In the genomic region with DNA sequence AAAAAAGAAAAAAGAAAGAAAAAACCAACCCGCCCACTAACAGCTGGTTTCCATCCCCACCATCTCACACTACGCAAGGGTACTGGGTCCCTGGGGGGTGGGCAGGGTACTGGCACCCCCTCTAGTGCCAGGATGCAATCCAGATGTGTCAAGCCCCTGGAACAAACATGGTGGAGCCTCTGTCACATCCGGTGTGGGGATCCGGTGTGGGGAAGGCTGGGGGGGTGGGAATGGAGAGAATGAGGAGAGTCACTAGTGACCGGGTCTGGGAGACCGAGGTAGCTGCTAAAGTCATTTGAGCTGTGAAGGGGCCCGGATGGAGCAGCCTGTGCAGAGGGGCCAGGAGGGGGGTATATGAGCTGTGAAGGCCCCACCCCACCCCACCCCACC, we compare ENCODE assay signal across 7 mouse cellular contexts. TPM values are rescaled to one million over a fixed set of nuclear protein-coding genes. Genes with fewer than 3 reads are reported as not detected.
DNase-seq lines count a peak whose midpoint lies in the region; ATAC-seq and TF ChIP-seq lines count a peak whose summit lies in the region.

No protein-coding gene starts in this region.

- H3K36me3 ChIP-seq in ES-E14 (ENCODE audit: control insufficient read depth, insufficient read depth, low read length, poor library complexity, severe bottlenecking): peaks cover 29% of the 10 kb centered on the region
- peaks cover 25% of the 10 kb centered on the region for H3K36me3 ChIP-seq in heart, embryonic 15.5 days
- peaks cover 25% of the 10 kb centered on the region for H3K36me3 ChIP-seq in lung, embryonic 16.5 days (ENCODE audit: control insufficient read depth, insufficient read depth, low read length)

- WGBS in heart, embryonic 15.5 days: 70% methylated on average over 7 of the region's 7 CpGs
- WGBS in lung, embryonic 16.5 days: 40% methylated on average over 7 of the region's 7 CpGs

- H3K4me2 ChIP-seq in heart, embryonic 15.5 days: peak overlapping the region; percentile 92; the same call in 1 of the 2 replicates
- peak overlapping the region; percentile 83 for H3K4me2 ChIP-seq in lung, embryonic 16.5 days (ENCODE audit: low read depth, low read length)

- H3K27me3 ChIP-seq in heart, embryonic 15.5 days: no peaks in the 10 kb centered on the region
- no peaks in the 10 kb centered on the region for H3K27me3 ChIP-seq in lung, embryonic 16.5 days (ENCODE audit: control insufficient read depth, insufficient read depth, low read depth, low read length)

- no peaks in the 10 kb centered on the region for H3K9me3 ChIP-seq in ES-E14 (ENCODE audit: control insufficient read depth, insufficient read depth, low read depth, low read length)
- H3K9me3 ChIP-seq in heart, embryonic 15.5 days (replicated peaks): no peaks in the 10 kb centered on the region
- H3K9me3 ChIP-seq in lung, embryonic 16.5 days (ENCODE audit: control insufficient read depth, low read length): no peaks in the 10 kb centered on the region

- peak overlapping the region; percentile 80; the same call in 1 of the 2 replicates for H3K27ac ChIP-seq in ES-E14 (ENCODE audit: insufficient read depth, low read depth, low read length, poor library complexity, severe bottlenecking)
- H3K27ac ChIP-seq in heart, embryonic 15.5 days: peak overlapping the region; percentile 71
- peak overlapping the region; percentile 94 for H3K27ac ChIP-seq in lung, embryonic 16.5 days (ENCODE audit: low read length)

- H3K4me1 ChIP-seq in ES-E14 (ENCODE audit: control insufficient read depth in 2 of 2, insufficient read depth in 2 of 2, low read length in 2 of 2, poor library complexity in 1 of 2): peaks cover 14 to 22% of the 10 kb centered on the region in 2 experiments; a peak in 3 of 4 replicates
- H3K4me1 ChIP-seq in heart, embryonic 15.5 days (replicated peaks): peaks cover 46% of the 10 kb centered on the region
- peaks cover 43% of the 10 kb centered on the region for H3K4me1 ChIP-seq in lung, embryonic 16.5 days (replicated peaks; ENCODE audit: control insufficient read depth, insufficient read depth, low read length)

- peak overlapping the region; percentile 28; the same call in 1 of the 2 replicates for H3K9ac ChIP-seq in ES-E14 (ENCODE audit: insufficient read depth, low read depth, low read length, poor library complexity, severe bottlenecking)
- H3K9ac ChIP-seq in heart, embryonic 15.5 days: no peak overlapping the region
- peak overlapping the region; percentile 24 for H3K9ac ChIP-seq in lung, embryonic 16.5 days (ENCODE audit: low read length)

- DNase-seq in ES-E14 (ENCODE audit: low read depth, low spot score): no peak
- DNase-seq in embryo, embryonic 11 days: peak; percentile 49
- DNase-seq in ovary, postnatal 14 days (ENCODE audit: low spot score): no peak
- no peak for DNase-seq in frontal cortex, postnatal 25 days (ENCODE audit: low spot score in 2 of 2)
- no peak for DNase-seq in B cell, adult 2 months

- peak overlapping the region in 1 of 2 experiments; percentile 62; a peak in 2 of 4 replicates for H3K4me3 ChIP-seq in ES-E14 (ENCODE audit: insufficient read depth in 1 of 2, low read depth in 1 of 2, low read length in 2 of 2, poor library complexity in 1 of 2, severe bottlenecking in 1 of 2)
- H3K4me3 ChIP-seq in heart, embryonic 15.5 days: no peak overlapping the region
- H3K4me3 ChIP-seq in lung, embryonic 16.5 days (ENCODE audit: low read length): peak overlapping the region; percentile 18

- in situ Hi-C loops in ES-E14 (cut with MboI; ENCODE audit: low sequenced_read_pairs in 2 of 2, unreplicated experiment in 2 of 2): no loop called here

- ATAC-seq in heart, embryonic 15.5 days (replicated peaks; ENCODE audit: insufficient number of reproducible peaks, insufficient read depth, low FRiP score, low read depth): no peak
- ATAC-seq in lung, embryonic 16.5 days (ENCODE audit: low read depth): peak; percentile 68

TF ChIP-seq in ES-E14, 5 proteins besides CTCF, POLR2A, EP300 and RAD21:
- TF ChIP-seq MAFK (IDR thresholded peaks at IDR 0.05; ENCODE audit: insufficient read depth, low read depth, low read length) (no peak), ZNF384 (IDR thresholded peaks at IDR 0.05; ENCODE audit: low read depth, low read length) (no peak), ZC3H11A (IDR thresholded peaks at IDR 0.05; ENCODE audit: borderline replicate concordance, low read depth, low read length) (no peak), CHD2 (IDR thresholded peaks at IDR 0.05; ENCODE audit: low read depth, low read length) (no peak), HCFC1 (IDR thresholded peaks at IDR 0.05; ENCODE audit: borderline replicate concordance, insufficient read depth, low read length) (no peak)

RNA-seq across cellular contexts. Expression of a gene that starts 4.8 kb away (rescaled TPM):
- total RNA-seq in ES-E14 (2012; rRNA removed): 35.7 and 62.4 TPM in 2 replicates
- polyA plus RNA-seq in heart, embryonic 15.5 days (2015; fragmentation: Nextera tagmentation; extraction: Ambion mirVana): 16.9 and 26.6 TPM in 2 replicates
- polyA plus RNA-seq in lung, embryonic 16.5 days (2015; fragmentation: Nextera tagmentation; extraction: Ambion mirVana): 63.5 and 67.2 TPM in 2 replicates

RNA-seq across cellular contexts. Expression of a gene that starts 12.1 kb away (rescaled TPM):
- total RNA-seq in ES-E14 (2012; rRNA removed): 122 and 124 TPM in 2 replicates
- polyA plus RNA-seq in heart, embryonic 15.5 days (2015; fragmentation: Nextera tagmentation; extraction: Ambion mirVana): 41.7 and 61.2 TPM in 2 replicates
- polyA plus RNA-seq in lung, embryonic 16.5 days (2015; fragmentation: Nextera tagmentation; extraction: Ambion mirVana): 92.5 and 97.1 TPM in 2 replicates

RNA-seq across cellular contexts. Expression of a gene that starts 30.8 kb away (rescaled TPM):
- 80.8 and 89.5 TPM in 2 replicates for total RNA-seq in ES-E14 (2012; rRNA removed)
- polyA plus RNA-seq in heart, embryonic 15.5 days (2015; fragmentation: Nextera tagmentation; extraction: Ambion mirVana): 136 and 147 TPM in 2 replicates
- polyA plus RNA-seq in lung, embryonic 16.5 days (2015; fragmentation: Nextera tagmentation; extraction: Ambion mirVana): 156 TPM in 2 replicates

RNA-seq across cellular contexts. Expression of a gene that starts 44.0 kb away (rescaled TPM):
- total RNA-seq in ES-E14 (2012; rRNA removed): 153 and 310 TPM in 2 replicates
- polyA plus RNA-seq in heart, embryonic 15.5 days (2015; fragmentation: Nextera tagmentation; extraction: Ambion mirVana): 13.2 and 24.9 TPM in 2 replicates
- polyA plus RNA-seq in lung, embryonic 16.5 days (2015; fragmentation: Nextera tagmentation; extraction: Ambion mirVana): 76.2 and 93.0 TPM in 2 replicates

RNA-seq across cellular contexts. Expression of a gene that starts 57.4 kb away (rescaled TPM):
- 1.5 and 3.1 TPM in 2 replicates for total RNA-seq in ES-E14 (2012; rRNA removed)
- polyA plus RNA-seq in heart, embryonic 15.5 days (2015; fragmentation: Nextera tagmentation; extraction: Ambion mirVana): 1.9 and 2.8 TPM in 2 replicates
- 2.2 and 4.2 TPM in 2 replicates for polyA plus RNA-seq in lung, embryonic 16.5 days (2015; fragmentation: Nextera tagmentation; extraction: Ambion mirVana)
